Comparison of ENCODE assay signal across 8 mouse cellular contexts in genomic region chr7:114020057-114020703, GRCm38 (mm10).
A peak's percentile ranks its signal among the peaks of the same experiment; 100 is the strongest.
DNase-seq lines count a peak whose midpoint lies in the region; ATAC-seq and TF ChIP-seq lines count a peak whose summit lies in the region.

No protein-coding gene starts in this region.

- no peak overlapping the region for H3K27ac ChIP-seq in lung, embryonic 15.5 days
- H3K27ac ChIP-seq in forebrain, embryonic 10.5 days, result peak overlapping the region; percentile 63; the same call in 1 of the 2 replicates
- H3K27ac ChIP-seq in kidney, adult 2 months (ENCODE audit: insufficient read depth, low read depth, low read length), result no peak overlapping the region

- H3K27me3 ChIP-seq in lung, embryonic 15.5 days, result no peaks in the 10 kb centered on the region
- H3K27me3 ChIP-seq in forebrain, embryonic 10.5 days (ENCODE audit: poor library complexity, severe bottlenecking), result peaks cover 22% of the 10 kb centered on the region
- no peaks in the 10 kb centered on the region for H3K27me3 ChIP-seq in kidney, adult 2 months (replicated peaks; ENCODE audit: control insufficient read depth, insufficient read depth, low read length)

- 0 out of 2 replicates have a peak, but pooled peaks cover 2% of the 10 kb centered on the region for H3K4me1 ChIP-seq in lung, embryonic 15.5 days
- H3K4me1 ChIP-seq in forebrain, embryonic 10.5 days, result peaks cover 14% of the 10 kb centered on the region
- H3K4me1 ChIP-seq in kidney, adult 2 months (ENCODE audit: control insufficient read depth, insufficient read depth, low read length), result 0 out of 2 replicates have a peak, but pooled peaks cover 3% of the 10 kb centered on the region

- no peak for TF ChIP-seq POLR2A in kidney, adult 2 months (IDR thresholded peaks at IDR 0.05; ENCODE audit: low read depth, low read length)

- TF ChIP-seq CTCF in kidney, adult 2 months (conservative IDR thresholded peaks at IDR 0.05; ENCODE audit: insufficient read depth, insufficient read length, low read depth, low read length), result no peak

- no peaks in the 10 kb centered on the region for H3K36me3 ChIP-seq in lung, embryonic 15.5 days
- no peaks in the 10 kb centered on the region for H3K36me3 ChIP-seq in forebrain, embryonic 10.5 days (replicated peaks)
- no peaks in the 10 kb centered on the region for H3K36me3 ChIP-seq in kidney, adult 2 months (ENCODE audit: control insufficient read depth, insufficient read depth, low read length)

- no peak for ATAC-seq in lung, embryonic 15.5 days (ENCODE audit: borderline replicate concordance, extremely low read depth, low FRiP score, low TSS enrichment)
- ATAC-seq in megakaryocyte, adult 5-6 weeks (ENCODE audit: poor library complexity, severe bottlenecking), result peak; percentile 14; the same call in 1 of the 2 replicates

- no peak for DNase-seq in lung, postnatal 14 days
- DNase-seq in forebrain, embryonic 10.5 days (ENCODE audit: extremely low spot score, low spot score), result peak; percentile 20
- peak; percentile 57 for DNase-seq in kidney, adult 2 months
- no peak for DNase-seq in urinary bladder, postnatal 36 days (ENCODE audit: low spot score in 2 of 2)
- no peak for DNase-seq in spleen, postnatal 14 days (ENCODE audit: low spot score in 2 of 2)
- DNase-seq in left cerebral cortex, adult 9 months (ENCODE audit: low spot score in 2 of 2), result no peak

- peak overlapping the region; percentile 44 for H3K4me3 ChIP-seq in lung, embryonic 15.5 days
- peak overlapping the region; percentile 51 for H3K4me3 ChIP-seq in forebrain, embryonic 10.5 days
- H3K4me3 ChIP-seq in kidney, adult 2 months (ENCODE audit: insufficient read depth, low read depth, low read length), result peak overlapping the region; percentile 54

- no peaks in the 10 kb centered on the region for H3K9me3 ChIP-seq in lung, embryonic 15.5 days
- no peaks in the 10 kb centered on the region for H3K9me3 ChIP-seq in forebrain, embryonic 10.5 days

- peak overlapping the region; percentile 24; the same call in 1 of the 2 replicates for H3K9ac ChIP-seq in lung, embryonic 15.5 days

- peak overlapping the region; percentile 56 for H3K4me2 ChIP-seq in lung, embryonic 15.5 days

- 8% methylated on average over 11 of the region's 11 CpGs for WGBS in lung, embryonic 15.5 days
- WGBS in forebrain, embryonic 10.5 days, result 6% methylated on average over 11 of the region's 11 CpGs
- WGBS in kidney, adult 2 months, result 3% methylated on average over 11 of the region's 11 CpGs

Comparison
In these comparisons a context has a peak if more than half of its experiments do, and no peak if none do; other contexts are left out.
1. DNase-seq: peak in forebrain, embryonic 10.5 days (single experiment) and kidney, adult 2 months (single experiment); none in lung, postnatal 14 days (single experiment), urinary bladder, postnatal 36 days (0 of 2), spleen, postnatal 14 days (0 of 2) and left cerebral cortex, adult 9 months (0 of 2).
2. Peak in every context shown above with its lines, with median percentiles within 50 percentile points of each other: H3K4me3 ChIP-seq.